Mouse (Mus musculus): Measurements from ENCODE around the gene Gm3033. TPM values are rescaled to one million over a fixed set of nuclear protein-coding genes. Genes with fewer than 3 reads are reported as not detected.
"Not testable (repeated sequence)": the region's sequence is repeated elsewhere in the genome, so short reads cannot be mapped to it uniquely, and the experiment has no call there.

The Gm3033 gene
- not detected in 2 replicates for total RNA-seq (2014; fragmentation: Nextera tagmentation)
- not detected in 2 replicates for total RNA-seq (2017)
- not detected in 2 replicates for polyA plus RNA-seq (2012)

GRCm38 (mm10) chr14:3845945-3846344 is at the start of gene Gm3033:
TSS of gene Gm3033 (plus strand) at chr14:3846245.
- H3K4me1 ChIP-seq (ENCODE audit: insufficient read depth, low read depth, low read length); ATAC-seq (ENCODE audit: extremely low read depth, insufficient number of reproducible peaks, low FRiP score, poor library complexity, severe bottlenecking); H3K27me3 ChIP-seq (ENCODE audit: insufficient read depth, low read length); H3K36me3 ChIP-seq (replicated peaks); H3K9me3 ChIP-seq (replicated peaks); H3K4me3 ChIP-seq (ENCODE audit: low read depth, low read length); DNase-seq (ENCODE audit: low spot score): not testable (repeated sequence)

- H3K36me3 ChIP-seq (replicated peaks); H3K27me3 ChIP-seq (ENCODE audit: insufficient read depth, low read length); DNase-seq (ENCODE audit: low spot score); ATAC-seq (ENCODE audit: extremely low read depth, insufficient number of reproducible peaks, low FRiP score, poor library complexity, severe bottlenecking); H3K4me3 ChIP-seq (ENCODE audit: low read depth, low read length); H3K4me1 ChIP-seq (ENCODE audit: insufficient read depth, low read depth, low read length); H3K9me3 ChIP-seq (replicated peaks): not testable (repeated sequence)
Observed at GRCm38 (mm10) chr14:3809774-3810173, 36.3 kb upstream of the Gm3033 start, which contains the start of gene Gm3002. TSS of gene Gm3002 (plus strand) at chr14:3810074.

- not testable (repeated sequence) for H3K4me3 ChIP-seq (ENCODE audit: low read depth, low read length); ATAC-seq (ENCODE audit: extremely low read depth, insufficient number of reproducible peaks, low FRiP score, poor library complexity, severe bottlenecking); H3K27me3 ChIP-seq (ENCODE audit: insufficient read depth, low read length); H3K9me3 ChIP-seq (replicated peaks); H3K36me3 ChIP-seq (replicated peaks); H3K4me1 ChIP-seq (ENCODE audit: insufficient read depth, low read depth, low read length); DNase-seq (ENCODE audit: low spot score)
Observed at GRCm38 (mm10) chr14:3883872-3884271, 37.8 kb downstream of the Gm3033 start, which contains the start of gene Gm2916. TSS of gene Gm2916 (plus strand) at chr14:3884172.

Other genes with a start within 250 kb of the Gm3033 start
- not detected in 2 replicates for gene Gm3012, start 211.7 kb upstream of the Gm3033 start, total RNA-seq (2014; fragmentation: Nextera tagmentation)
- not detected in 2 replicates for gene Gm3012, start 211.7 kb upstream of the Gm3033 start, total RNA-seq (2017)
- not detected in 2 replicates for gene Gm3012, start 211.7 kb upstream of the Gm3033 start, polyA plus RNA-seq (2012)
- gene Gm3020, start 194.2 kb upstream of the Gm3033 start, total RNA-seq (2014; fragmentation: Nextera tagmentation): not detected in 2 replicates
- gene Gm3020, start 194.2 kb upstream of the Gm3033 start, total RNA-seq (2017): not detected in 2 replicates
- not detected in 2 replicates for gene Gm3020, start 194.2 kb upstream of the Gm3033 start, polyA plus RNA-seq (2012)
- not detected in 2 replicates for gene Gm3043, start 157.5 kb upstream of the Gm3033 start, total RNA-seq (2014; fragmentation: Nextera tagmentation)
- not detected in 2 replicates for gene Gm3043, start 157.5 kb upstream of the Gm3033 start, total RNA-seq (2017)
- not detected in 2 replicates for gene Gm3043, start 157.5 kb upstream of the Gm3033 start, polyA plus RNA-seq (2012)
- gene Gm3002, start 36.2 kb upstream of the Gm3033 start, total RNA-seq (2014; fragmentation: Nextera tagmentation): not detected in 2 replicates
- gene Gm3002, start 36.2 kb upstream of the Gm3033 start, total RNA-seq (2017): 2.0 TPM in 1 of 2 replicates, not detected in the other
- not detected in 2 replicates for gene Gm3002, start 36.2 kb upstream of the Gm3033 start, polyA plus RNA-seq (2012)
- gene Gm2916, start 37.9 kb downstream of the Gm3033 start, total RNA-seq (2014; fragmentation: Nextera tagmentation): not detected in 2 replicates
- 0.11 TPM in 1 of 2 replicates, not detected in the other for gene Gm2916, start 37.9 kb downstream of the Gm3033 start, total RNA-seq (2017)
- gene Gm2916, start 37.9 kb downstream of the Gm3033 start, polyA plus RNA-seq (2012): not detected in 2 replicates
- not detected in 2 replicates for gene Gm3029, start 85.5 kb downstream of the Gm3033 start, total RNA-seq (2014; fragmentation: Nextera tagmentation)
- gene Gm3029, start 85.5 kb downstream of the Gm3033 start, total RNA-seq (2017): not detected in 2 replicates
- not detected in 2 replicates for gene Gm3029, start 85.5 kb downstream of the Gm3033 start, polyA plus RNA-seq (2012)
- gene Gm3095, start 117.3 kb downstream of the Gm3033 start, total RNA-seq (2014; fragmentation: Nextera tagmentation): not detected in 2 replicates
- 0.41 TPM in 1 of 2 replicates, not detected in the other for gene Gm3095, start 117.3 kb downstream of the Gm3033 start, total RNA-seq (2017)
- gene Gm3095, start 117.3 kb downstream of the Gm3033 start, polyA plus RNA-seq (2012): not detected in 2 replicates
- not detected in 2 replicates for gene Gm3099, start 152.1 kb downstream of the Gm3033 start, total RNA-seq (2014; fragmentation: Nextera tagmentation)
- not detected in 2 replicates for gene Gm3099, start 152.1 kb downstream of the Gm3033 start, total RNA-seq (2017)
- not detected in 2 replicates for gene Gm3099, start 152.1 kb downstream of the Gm3033 start, polyA plus RNA-seq (2012)
- not detected in 2 replicates for gene Gm5796, start 177.7 kb downstream of the Gm3033 start, total RNA-seq (2014; fragmentation: Nextera tagmentation)
- gene Gm5796, start 177.7 kb downstream of the Gm3033 start, total RNA-seq (2017): 0.33 and 0.46 TPM in 2 replicates
- not detected in 2 replicates for gene Gm5796, start 177.7 kb downstream of the Gm3033 start, polyA plus RNA-seq (2012)
- gene Gm3115, start 237.9 kb downstream of the Gm3033 start, total RNA-seq (2014; fragmentation: Nextera tagmentation): not detected in 2 replicates
- gene Gm3115, start 237.9 kb downstream of the Gm3033 start, total RNA-seq (2017): 0.17 and 0.33 TPM in 2 replicates
- not detected in 2 replicates for gene Gm3115, start 237.9 kb downstream of the Gm3033 start, polyA plus RNA-seq (2012)

All from G1E (cell line).